Mouse (Mus musculus): ENCODE data around the gene Crebl2.
A peak's percentile ranks its signal among the peaks of the same experiment; 100 is the strongest.

The Crebl2 gene

GRCm38 (mm10) chr6:134876795-134877194 lies 46.8 kb downstream of the Crebl2 start:
- DNase-seq, result no peak

GRCm38 (mm10) chr6:134877276-134877675 lies 47.3 kb downstream of the Crebl2 start:
- no peak for DNase-seq

GRCm38 (mm10) chr6:134877892-134878291 lies 47.9 kb downstream of the Crebl2 start:
- DNase-seq, result peak; percentile 62

GRCm38 (mm10) chr6:134879556-134879955 lies 49.6 kb downstream of the Crebl2 start:
- DNase-seq, result no peak

GRCm38 (mm10) chr6:134880046-134880445 lies 50.1 kb downstream of the Crebl2 start:
- DNase-seq, result no peak

GRCm38 (mm10) chr6:134883661-134884060 lies 53.7 kb downstream of the Crebl2 start:
- no peak for DNase-seq

- no peak for DNase-seq
Observed at GRCm38 (mm10) chr6:134885515-134885914, 55.6 kb downstream of the Crebl2 start.

GRCm38 (mm10) chr6:134886475-134886874 lies 56.5 kb downstream of the Crebl2 start:
- DNase-seq, result no peak

- DNase-seq, result peak; percentile 28
Observed at GRCm38 (mm10) chr6:134887008-134887407, 57.1 kb downstream of the Crebl2 start.

GRCm38 (mm10) chr6:134887711-134888449 lies 57.9 kb downstream of the Crebl2 start:
- peak; percentile 81 for DNase-seq

GRCm38 (mm10) chr6:134888563-134889017 lies 58.6 kb downstream of the Crebl2 start:
- no peak for DNase-seq

GRCm38 (mm10) chr6:134889763-134890162 lies 59.8 kb downstream of the Crebl2 start:
- DNase-seq, result no peak

- no peak for DNase-seq
Observed at GRCm38 (mm10) chr6:134890436-134890835, 60.5 kb downstream of the Crebl2 start.

GRCm38 (mm10) chr6:134896570-134897436 lies 66.8 kb downstream of the Crebl2 start:
- DNase-seq, result no peak

GRCm38 (mm10) chr6:134897443-134898094 lies 67.6 kb downstream of the Crebl2 start:
- peak; percentile 97 for DNase-seq

- peak; percentile 90 for DNase-seq
Observed at GRCm38 (mm10) chr6:134898095-134898965, 68.4 kb downstream of the Crebl2 start, which contains the start of gene Gpr19. TSS of gene Gpr19 (minus strand) at chr6:134898578.

- no peak for DNase-seq
Observed at GRCm38 (mm10) chr6:134903368-134903767, 73.4 kb downstream of the Crebl2 start.

GRCm38 (mm10) chr6:134903891-134904884 lies 74.2 kb downstream of the Crebl2 start:
- DNase-seq, result no peak

GRCm38 (mm10) chr6:134905811-134906210 lies 75.9 kb downstream of the Crebl2 start:
- DNase-seq, result no peak

Data from cerebellum, adult 11 months (tissue).